Mouse (Mus musculus) forebrain, embryonic 15.5 days (tissue): ENCODE results near the gene Scube1. TPM values are rescaled to one million over a fixed set of nuclear protein-coding genes. Genes with fewer than 3 reads are reported as not detected.

Experiments used
- ATAC-seq: fragments of 200-750 bp; cut with Nextera tagmentation; replicated peaks from 2 replicates; pipeline ENCODE4 v1.8.0; 2017; ENCODE audit warnings: mild to moderate bottlenecking, moderate TSS enrichment, moderate library complexity
- H3K27ac ChIP-seq: fragments of 300-500 bp; sonication (generic); replicated peaks from 2 replicates; pipeline ENCODE4 v1.5.1; 2015; ENCODE audit warnings: mild to moderate bottlenecking, inconsistent platforms
- H3K27me3 ChIP-seq: fragments of 300-500 bp; sonication (generic); 2 replicates; pipeline ENCODE4 v1.6.1; 2015; ENCODE audit warnings: inconsistent platforms
- H3K36me3 ChIP-seq: fragments of 300-500 bp; sonication (generic); 2 replicates; pipeline ENCODE4 v1.6.1; 2015; ENCODE audit warnings: mild to moderate bottlenecking, inconsistent platforms
- H3K4me1 ChIP-seq: fragments of 300-500 bp; sonication (generic); 2 replicates; pipeline ENCODE4 v1.6.1; 2015; ENCODE audit warnings: inconsistent platforms
- H3K4me2 ChIP-seq: fragments of 300-500 bp; sonication (generic); replicated peaks from 2 replicates; pipeline ENCODE4 v1.6.1; 2015; ENCODE audit warnings: mild to moderate bottlenecking, inconsistent platforms
- H3K4me3 ChIP-seq: fragments of 300-500 bp; sonication (generic); 2 replicates; pipeline ENCODE4 v1.5.1; 2015; ENCODE audit warnings: mild to moderate bottlenecking, inconsistent platforms
- H3K9ac ChIP-seq: fragments of 300-500 bp; sonication (generic); replicated peaks from 2 replicates; pipeline ENCODE4 v1.6.1; 2015; ENCODE audit warnings: mild to moderate bottlenecking, inconsistent platforms
- H3K9me3 ChIP-seq: fragments of 300-500 bp; sonication (generic); 2 replicates; pipeline ENCODE4 v1.6.1; 2016; ENCODE audit warnings: inconsistent platforms
- WGBS: fragments of 180-500 bp; shearing (Covaris S2); methylation state at CpG from one replicate; pipeline ENCODE4 v1.1.7; 2015; ENCODE audit warnings: mixed read lengths; 5-methylcytosine and 5-hydroxymethylcytosine counted together
- polyA plus RNA-seq: library from polyadenylated mRNA; unstranded; fragments of >200 nt; fragmentation: Nextera tagmentation; extraction: Ambion mirVana; gene quantifications from 2 replicates; pipeline ENCODE4 v1.2.1, GENCODE M21; 2015

Scube1 gene
- polyA plus RNA-seq, 1 experiment from 2014 or later, result 17.9 TPM

DNA sequence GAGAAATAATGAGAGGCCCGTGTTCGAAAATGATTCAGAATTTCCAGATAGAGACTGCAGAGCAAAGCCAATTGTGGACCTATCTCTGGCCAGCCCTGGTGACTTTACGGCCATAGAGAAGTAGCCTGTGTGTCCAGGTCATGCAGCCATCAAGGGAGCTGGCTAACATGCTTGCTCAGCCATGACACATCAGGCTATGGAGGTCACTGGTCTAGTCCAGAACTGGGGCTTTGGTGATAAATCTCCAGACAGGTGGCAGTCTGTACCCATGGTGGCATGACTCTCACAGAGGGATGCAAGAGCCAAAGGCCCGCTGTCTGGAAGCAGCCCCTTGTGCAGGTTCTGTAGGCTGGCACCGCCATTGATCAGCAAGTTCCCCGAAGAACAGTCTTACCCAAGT lies 82.3 kb downstream of the Scube1 start:
- no peak overlapping the region for H3K4me3 ChIP-seq
- no peak overlapping the region for H3K27ac ChIP-seq
- no peak overlapping the region for H3K9ac ChIP-seq
- WGBS, result 93% methylated on average over 6 of the region's 6 CpGs
- H3K9me3 ChIP-seq, result no peaks in the 10 kb centered on the region
- H3K27me3 ChIP-seq, result no peaks in the 10 kb centered on the region
- H3K4me2 ChIP-seq, result no peak overlapping the region
- H3K36me3 ChIP-seq, result no peaks in the 10 kb centered on the region
- H3K4me1 ChIP-seq, result no peaks in the 10 kb centered on the region
- no peak for ATAC-seq

GRCm38 (mm10) chr15:83640208-83640607 lies 84.6 kb downstream of the Scube1 start:
- H3K27me3 ChIP-seq, result no peaks in the 10 kb centered on the region
- no peak overlapping the region for H3K4me3 ChIP-seq
- no peaks in the 10 kb centered on the region for H3K36me3 ChIP-seq
- no peak overlapping the region for H3K9ac ChIP-seq
- no peak overlapping the region for H3K4me2 ChIP-seq
- WGBS, result 77% methylated on average over 4 of the region's 4 CpGs
- H3K9me3 ChIP-seq, result no peaks in the 10 kb centered on the region
- H3K27ac ChIP-seq, result no peak overlapping the region
- H3K4me1 ChIP-seq, result no peaks in the 10 kb centered on the region
- ATAC-seq, result no peak

GRCm38 (mm10) chr15:83639160-83639559 lies 85.7 kb downstream of the Scube1 start:
- ATAC-seq, result no peak
- H3K27ac ChIP-seq, result no peak overlapping the region
- WGBS, result 69% methylated on average over 3 of the region's 3 CpGs
- H3K36me3 ChIP-seq, result no peaks in the 10 kb centered on the region
- no peaks in the 10 kb centered on the region for H3K9me3 ChIP-seq
- no peak overlapping the region for H3K4me3 ChIP-seq
- no peaks in the 10 kb centered on the region for H3K27me3 ChIP-seq
- no peak overlapping the region for H3K9ac ChIP-seq
- no peaks in the 10 kb centered on the region for H3K4me1 ChIP-seq
- H3K4me2 ChIP-seq, result no peak overlapping the region

- Histone ChIP-seq H3K4me2 (no peak overlapping the region), H3K27ac (no peak overlapping the region), H3K36me3 (no peaks in the 10 kb centered on the region), H3K4me3 (no peak overlapping the region), H3K9me3 (no peaks in the 10 kb centered on the region), H3K9ac (no peak overlapping the region), H3K4me1 (no peaks in the 10 kb centered on the region), H3K27me3 (no peaks in the 10 kb centered on the region)
- no peak for ATAC-seq
- WGBS, result 91% methylated on average over 20 of the region's 20 CpGs
Measured at GRCm38 (mm10) chr15:83638196-83638899, 86.5 kb downstream of the Scube1 start.

DNA sequence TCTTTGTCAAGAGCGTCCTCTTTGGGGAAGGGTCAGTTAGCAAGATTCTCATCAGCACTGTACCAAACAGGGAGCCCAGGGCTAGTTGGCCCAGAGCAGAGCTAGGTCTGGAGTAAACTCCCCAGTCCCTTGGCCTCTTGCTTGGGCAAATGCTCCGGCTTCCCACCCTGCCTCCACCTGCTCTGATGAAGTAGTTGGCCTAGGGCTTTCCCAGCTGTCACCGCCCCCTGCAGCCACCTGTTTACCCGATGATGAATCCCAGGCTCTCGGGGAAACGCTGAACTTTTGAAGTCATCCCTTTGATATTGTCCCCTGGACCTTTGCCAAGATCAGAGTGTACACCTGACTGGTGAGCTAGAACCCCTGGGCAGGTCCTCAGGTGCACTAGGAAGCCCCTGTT lies 88.1 kb downstream of the Scube1 start:
- no peak for ATAC-seq
- Histone ChIP-seq H3K36me3 (no peaks in the 10 kb centered on the region), H3K9me3 (no peaks in the 10 kb centered on the region), H3K27ac (no peak overlapping the region), H3K4me1 (no peaks in the 10 kb centered on the region), H3K4me2 (no peak overlapping the region), H3K4me3 (no peak overlapping the region), H3K27me3 (no peaks in the 10 kb centered on the region), H3K9ac (no peak overlapping the region)
- 81% methylated on average over 6 of the region's 6 CpGs for WGBS

DNA sequence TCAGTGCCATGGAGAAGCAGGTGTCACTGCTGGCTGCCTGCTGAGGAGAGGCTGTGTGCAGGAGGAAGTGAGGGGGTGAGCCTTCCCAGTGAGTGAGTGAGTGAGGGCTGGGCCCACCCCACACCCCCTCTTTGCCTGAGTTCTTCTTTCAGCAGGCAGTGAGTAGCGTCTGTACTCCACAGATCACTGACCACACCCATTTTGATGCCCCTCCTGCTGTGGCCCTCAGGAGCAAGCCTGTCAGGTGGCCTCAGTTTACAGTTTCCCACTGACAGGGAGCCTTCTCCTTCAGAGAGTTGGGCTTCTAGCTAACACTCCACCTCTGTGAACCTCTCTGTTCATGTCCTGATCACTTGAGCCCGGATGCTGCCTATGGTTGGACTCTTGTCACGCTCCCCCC lies 89.6 kb downstream of the Scube1 start:
- no peaks in the 10 kb centered on the region for H3K4me1 ChIP-seq
- no peak overlapping the region for H3K4me2 ChIP-seq
- H3K36me3 ChIP-seq, result peaks cover 3% of the 10 kb centered on the region; the same call in 1 of the 2 replicates
- no peak for ATAC-seq
- H3K27me3 ChIP-seq, result no peaks in the 10 kb centered on the region
- H3K4me3 ChIP-seq, result no peak overlapping the region
- no peaks in the 10 kb centered on the region for H3K9me3 ChIP-seq
- H3K27ac ChIP-seq, result no peak overlapping the region
- 68% methylated on average over 3 of the region's 3 CpGs for WGBS
- H3K9ac ChIP-seq, result no peak overlapping the region

- ATAC-seq, result no peak
- Histone ChIP-seq H3K4me3 (no peak overlapping the region), H3K4me1 (no peaks in the 10 kb centered on the region), H3K27me3 (no peaks in the 10 kb centered on the region), H3K27ac (no peak overlapping the region), H3K9ac (no peak overlapping the region), H3K4me2 (no peak overlapping the region), H3K9me3 (no peaks in the 10 kb centered on the region), H3K36me3 (peaks cover 10% of the 10 kb centered on the region; the same call in 1 of the 2 replicates)
- 18% methylated on average over 1 of the region's 1 CpGs for WGBS
Measured at GRCm38 (mm10) chr15:83634076-83634475, 90.7 kb downstream of the Scube1 start.

GRCm38 (mm10) chr15:83631071-83631470 lies 93.8 kb downstream of the Scube1 start:
- no peak overlapping the region for H3K4me3 ChIP-seq
- no peak overlapping the region for H3K27ac ChIP-seq
- peaks cover 10% of the 10 kb centered on the region; the same call in 1 of the 2 replicates for H3K36me3 ChIP-seq
- H3K27me3 ChIP-seq, result no peaks in the 10 kb centered on the region
- H3K4me2 ChIP-seq, result no peak overlapping the region
- H3K4me1 ChIP-seq, result no peaks in the 10 kb centered on the region
- 83% methylated on average over 7 of the region's 7 CpGs for WGBS
- no peak for ATAC-seq
- H3K9me3 ChIP-seq, result no peaks in the 10 kb centered on the region
- no peak overlapping the region for H3K9ac ChIP-seq

- H3K4me3 ChIP-seq, result no peak overlapping the region
- 75% methylated on average over 3 of the region's 3 CpGs for WGBS
Measured at GRCm38 (mm10) chr15:83629716-83630115, 95.1 kb downstream of the Scube1 start.

DNA sequence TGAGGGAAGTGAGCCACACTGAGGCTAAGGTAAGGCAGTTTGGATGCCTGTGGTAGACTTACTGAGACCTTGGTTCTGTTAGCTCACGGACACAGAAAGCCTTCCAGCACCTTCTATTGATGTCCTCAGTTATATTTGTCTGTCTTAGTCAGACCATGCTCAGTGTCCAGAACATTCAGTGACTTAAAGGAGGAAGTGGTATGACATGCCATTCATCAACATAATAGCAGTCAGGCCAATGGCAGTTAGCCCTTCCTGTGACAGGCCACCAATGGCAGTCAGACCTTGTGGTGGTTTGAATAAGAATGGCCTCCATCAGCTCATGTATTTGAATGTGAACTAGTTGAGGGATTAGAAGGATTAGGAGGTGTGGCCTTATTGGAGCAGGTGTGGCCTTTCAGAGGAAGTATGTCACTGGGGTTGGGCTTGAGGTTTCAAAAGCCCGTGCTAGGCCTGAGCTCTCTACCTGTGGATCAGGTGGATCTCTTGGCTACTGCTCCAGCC lies 98.6 kb downstream of the Scube1 start:
- ATAC-seq, result no peak
- Histone ChIP-seq H3K27ac (no peak overlapping the region), H3K9me3 (no peaks in the 10 kb centered on the region), H3K4me3 (no peak overlapping the region), H3K36me3 (peaks cover 10% of the 10 kb centered on the region; the same call in 1 of the 2 replicates), H3K9ac (no peak overlapping the region), H3K27me3 (no peaks in the 10 kb centered on the region), H3K4me2 (no peak overlapping the region), H3K4me1 (no peaks in the 10 kb centered on the region)
- WGBS, result 93% methylated on average over 2 of the region's 2 CpGs

More at GRCm38 (mm10) chr15:83629716-83630115, 95.1 kb downstream of the Scube1 start:
- H3K9ac ChIP-seq, result no peak overlapping the region
- H3K9me3 ChIP-seq, result no peaks in the 10 kb centered on the region
- no peak for ATAC-seq
- H3K27ac ChIP-seq, result no peak overlapping the region
- no peaks in the 10 kb centered on the region for H3K27me3 ChIP-seq
- peaks cover 10% of the 10 kb centered on the region; the same call in 1 of the 2 replicates for H3K36me3 ChIP-seq
- H3K4me1 ChIP-seq, result no peaks in the 10 kb centered on the region
- no peak overlapping the region for H3K4me2 ChIP-seq

GRCm38 (mm10) chr15:83615245-83615644 lies 109.6 kb downstream of the Scube1 start:
- WGBS, result 87% methylated on average over 3 of the region's 3 CpGs
- no peaks in the 10 kb centered on the region; the same call in none of the 2 replicates for H3K36me3 ChIP-seq

GRCm38 (mm10) chr15:83607115-83607802 lies 117.6 kb downstream of the Scube1 start:
- H3K9me3 ChIP-seq, result no peaks in the 10 kb centered on the region
- ATAC-seq, result no peak

More at GRCm38 (mm10) chr15:83615245-83615644, 109.6 kb downstream of the Scube1 start:
- Histone ChIP-seq H3K4me3 (no peak overlapping the region), H3K9me3 (no peaks in the 10 kb centered on the region), H3K4me2 (no peak overlapping the region), H3K27ac (no peak overlapping the region), H3K9ac (no peak overlapping the region), H3K4me1 (no peaks in the 10 kb centered on the region), H3K27me3 (no peaks in the 10 kb centered on the region)
- no peak for ATAC-seq

More at GRCm38 (mm10) chr15:83607115-83607802, 117.6 kb downstream of the Scube1 start:
- H3K36me3 ChIP-seq, result no peaks in the 10 kb centered on the region
- H3K4me3 ChIP-seq, result no peak overlapping the region
- no peak overlapping the region for H3K4me2 ChIP-seq
- no peak overlapping the region for H3K27ac ChIP-seq
- H3K4me1 ChIP-seq, result no peaks in the 10 kb centered on the region
- WGBS, result 56% methylated on average over 15 of the region's 15 CpGs
- no peak overlapping the region for H3K9ac ChIP-seq
- H3K27me3 ChIP-seq, result no peaks in the 10 kb centered on the region
